Mouse (Mus musculus): ENCODE measurements at regions not wholly inside any gene's neighbourhood (a gene's known extent, or its start where the extent isn't known, plus 50 kb on each side); places are given as distances from the start of the nearest gene placed in this dataset.
A peak's percentile ranks its signal among the peaks of the same experiment; 100 is the strongest.

- H3K27me3 ChIP-seq (ENCODE audit: control insufficient read depth, insufficient read depth, low read length) = no peaks in the 10 kb centered on the region
- no peaks in the 10 kb centered on the region for H3K36me3 ChIP-seq (ENCODE audit: control insufficient read depth, insufficient read depth, low read length)
- no peak overlapping the region for H3K4me3 ChIP-seq (ENCODE audit: low read depth, low read length)
- WGBS = 62% methylated on average over 9 of the region's 9 CpGs
- TF ChIP-seq CTCF (IDR thresholded peaks at IDR 0.05; ENCODE audit: extremely low read depth, insufficient read length, insufficient replicate concordance, low read depth, low read length) (no peak), POLR2A (IDR thresholded peaks at IDR 0.05; ENCODE audit: low read depth, low read length) (no peak)
- H3K27ac ChIP-seq (ENCODE audit: insufficient read depth, low read depth, low read length) = peak overlapping the region; percentile 71
- peaks cover 15% of the 10 kb centered on the region; the same call in 1 of the 2 replicates for H3K4me1 ChIP-seq (ENCODE audit: control insufficient read depth, insufficient read depth, insufficient read length, low read length)
Observed at GRCm38 (mm10) chr8:126877039-126877365, 68.6 kb downstream of the Tomm20 start.

- H3K27ac ChIP-seq (ENCODE audit: insufficient read depth, low read depth, low read length) = peak overlapping the region; percentile 71
Observed at GRCm38 (mm10) chr8:126876300-126877038, 69.2 kb downstream of the Tomm20 start.

DNA sequence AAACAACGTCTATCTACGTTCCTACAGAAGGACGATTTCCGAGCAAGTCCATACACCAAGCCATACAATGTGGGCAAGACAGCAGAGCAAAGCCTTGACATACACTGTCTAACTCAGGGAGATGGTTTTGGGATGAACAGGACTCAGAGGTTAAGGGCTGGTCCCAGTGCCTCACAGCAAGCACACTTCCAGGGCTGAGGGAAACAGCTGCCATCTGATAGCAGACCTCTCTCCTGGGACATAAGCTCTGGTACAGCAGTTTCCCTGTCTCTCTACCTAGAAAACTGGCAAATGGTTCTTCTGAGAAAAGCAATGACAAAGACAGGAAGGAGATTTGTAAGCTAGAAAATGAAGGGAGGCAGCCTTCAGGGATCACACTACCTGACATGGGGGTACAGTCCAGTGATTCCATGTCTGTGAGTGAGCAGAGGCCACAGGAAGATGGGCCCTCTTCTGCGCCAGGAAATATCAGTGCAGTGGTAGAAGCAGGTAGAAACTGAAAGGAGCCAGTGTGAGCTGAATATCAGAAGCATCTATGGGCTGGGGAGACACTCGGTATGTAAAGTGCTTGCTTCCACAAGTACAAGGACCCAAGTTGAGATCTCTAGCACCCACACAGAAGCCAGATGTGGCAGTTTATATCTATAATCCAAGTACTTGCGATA lies 70.0 kb downstream of the Tomm20 start:
- TF ChIP-seq POLR2A (IDR thresholded peaks at IDR 0.05; ENCODE audit: low read depth, low read length) (no peak), CTCF (IDR thresholded peaks at IDR 0.05; ENCODE audit: extremely low read depth, insufficient read length, insufficient replicate concordance, low read depth, low read length) (no peak)
- Histone ChIP-seq H3K4me1 (ENCODE audit: control insufficient read depth, insufficient read depth, insufficient read length, low read length) (peaks cover 15% of the 10 kb centered on the region; the same call in 1 of the 2 replicates), H3K36me3 (ENCODE audit: control insufficient read depth, insufficient read depth, low read length) (no peaks in the 10 kb centered on the region), H3K27me3 (ENCODE audit: control insufficient read depth, insufficient read depth, low read length) (no peaks in the 10 kb centered on the region), H3K27ac (ENCODE audit: insufficient read depth, low read depth, low read length) (peak overlapping the region; percentile 71), H3K4me3 (ENCODE audit: low read depth, low read length) (no peak overlapping the region)
- WGBS = 65% methylated on average over 7 of the region's 7 CpGs

More at GRCm38 (mm10) chr8:126876300-126877038, 69.2 kb downstream of the Tomm20 start:
- TF ChIP-seq CTCF (IDR thresholded peaks at IDR 0.05; ENCODE audit: extremely low read depth, insufficient read length, insufficient replicate concordance, low read depth, low read length) = no peak; the same call in 1 of the 2 replicates
- TF ChIP-seq POLR2A (IDR thresholded peaks at IDR 0.05; ENCODE audit: low read depth, low read length) = no peak
- Histone ChIP-seq H3K4me3 (ENCODE audit: low read depth, low read length) (no peak overlapping the region), H3K4me1 (ENCODE audit: control insufficient read depth, insufficient read depth, insufficient read length, low read length) (peaks cover 15% of the 10 kb centered on the region; the same call in 1 of the 2 replicates), H3K36me3 (ENCODE audit: control insufficient read depth, insufficient read depth, low read length) (no peaks in the 10 kb centered on the region), H3K27me3 (ENCODE audit: control insufficient read depth, insufficient read depth, low read length) (no peaks in the 10 kb centered on the region)
- 19% methylated on average over 9 of the region's 9 CpGs for WGBS

GRCm38 (mm10) chr8:126874846-126875245 lies 70.8 kb downstream of the Tomm20 start:
- Histone ChIP-seq H3K27me3 (ENCODE audit: control insufficient read depth, insufficient read depth, low read length) (no peaks in the 10 kb centered on the region), H3K4me3 (ENCODE audit: low read depth, low read length) (no peak overlapping the region), H3K36me3 (ENCODE audit: control insufficient read depth, insufficient read depth, low read length) (no peaks in the 10 kb centered on the region), H3K27ac (ENCODE audit: insufficient read depth, low read depth, low read length) (no peak overlapping the region), H3K4me1 (ENCODE audit: control insufficient read depth, insufficient read depth, insufficient read length, low read length) (peaks cover 15% of the 10 kb centered on the region; the same call in 1 of the 2 replicates)
- TF ChIP-seq CTCF (IDR thresholded peaks at IDR 0.05; ENCODE audit: extremely low read depth, insufficient read length, insufficient replicate concordance, low read depth, low read length) (no peak), POLR2A (IDR thresholded peaks at IDR 0.05; ENCODE audit: low read depth, low read length) (no peak)
- 93% methylated on average over 1 of the region's 1 CpGs for WGBS

GRCm38 (mm10) chr8:126874126-126874730 lies 71.4 kb downstream of the Tomm20 start:
- Histone ChIP-seq H3K4me3 (ENCODE audit: low read depth, low read length) (no peak overlapping the region), H3K4me1 (ENCODE audit: control insufficient read depth, insufficient read depth, insufficient read length, low read length) (peaks cover 15% of the 10 kb centered on the region; the same call in 1 of the 2 replicates), H3K36me3 (ENCODE audit: control insufficient read depth, insufficient read depth, low read length) (no peaks in the 10 kb centered on the region), H3K27me3 (ENCODE audit: control insufficient read depth, insufficient read depth, low read length) (no peaks in the 10 kb centered on the region), H3K27ac (ENCODE audit: insufficient read depth, low read depth, low read length) (no peak overlapping the region)
- TF ChIP-seq POLR2A (IDR thresholded peaks at IDR 0.05; ENCODE audit: low read depth, low read length) (no peak), CTCF (IDR thresholded peaks at IDR 0.05; ENCODE audit: extremely low read depth, insufficient read length, insufficient replicate concordance, low read depth, low read length) (no peak)
- 94% methylated on average over 6 of the region's 6 CpGs for WGBS

DNA sequence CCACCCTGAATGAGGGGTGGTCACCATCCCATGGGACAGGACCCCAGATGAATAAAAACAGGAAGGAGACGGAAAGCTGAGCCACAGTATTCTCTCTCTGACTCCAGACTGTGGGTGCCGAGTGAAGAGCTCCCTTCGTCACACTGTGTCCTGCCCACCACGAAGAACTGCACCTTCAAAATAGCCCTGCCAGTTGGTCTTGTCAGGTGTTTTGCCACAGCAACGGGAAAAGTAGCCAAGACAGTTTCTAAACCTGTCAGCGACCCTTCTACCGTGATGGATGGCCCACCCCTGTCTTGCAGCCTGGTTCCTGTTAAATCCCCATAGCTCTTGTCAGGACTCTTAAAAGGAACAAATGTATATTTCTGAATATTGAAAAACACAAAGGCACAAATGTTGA lies 72.3 kb downstream of the Tomm20 start:
- H3K4me1 ChIP-seq (ENCODE audit: control insufficient read depth, insufficient read depth, insufficient read length, low read length) = peaks cover 15% of the 10 kb centered on the region; the same call in 1 of the 2 replicates
- 85% methylated on average over 7 of the region's 7 CpGs for WGBS
- H3K36me3 ChIP-seq (ENCODE audit: control insufficient read depth, insufficient read depth, low read length) = no peaks in the 10 kb centered on the region
- peak overlapping the region; percentile 56; the same call in 1 of the 2 replicates for H3K27ac ChIP-seq (ENCODE audit: insufficient read depth, low read depth, low read length)
- no peaks in the 10 kb centered on the region for H3K27me3 ChIP-seq (ENCODE audit: control insufficient read depth, insufficient read depth, low read length)
- no peak overlapping the region for H3K4me3 ChIP-seq (ENCODE audit: low read depth, low read length)
- TF ChIP-seq CTCF (IDR thresholded peaks at IDR 0.05; ENCODE audit: extremely low read depth, insufficient read length, insufficient replicate concordance, low read depth, low read length) = no peak
- no peak for TF ChIP-seq POLR2A (IDR thresholded peaks at IDR 0.05; ENCODE audit: low read depth, low read length)

GRCm38 (mm10) chr8:126872574-126872973 lies 73.1 kb downstream of the Tomm20 start:
- 80% methylated on average over 4 of the region's 4 CpGs for whole genome bisulfite sequencing

More at GRCm38 (mm10) chr8:126872574-126872973, 73.1 kb downstream of the Tomm20 start:
- Histone ChIP-seq H3K27ac (ENCODE audit: insufficient read depth, low read depth, low read length) (peak overlapping the region; percentile 63), H3K36me3 (ENCODE audit: control insufficient read depth, insufficient read depth, low read length) (no peaks in the 10 kb centered on the region), H3K27me3 (ENCODE audit: control insufficient read depth, insufficient read depth, low read length) (no peaks in the 10 kb centered on the region), H3K4me1 (ENCODE audit: control insufficient read depth, insufficient read depth, insufficient read length, low read length) (peaks cover 15% of the 10 kb centered on the region; the same call in 1 of the 2 replicates), H3K4me3 (ENCODE audit: low read depth, low read length) (no peak overlapping the region)
- TF ChIP-seq POLR2A (IDR thresholded peaks at IDR 0.05; ENCODE audit: low read depth, low read length) = no peak
- TF ChIP-seq CTCF (IDR thresholded peaks at IDR 0.05; ENCODE audit: extremely low read depth, insufficient read length, insufficient replicate concordance, low read depth, low read length) = no peak

Data from small intestine, adult 2 months (tissue).